Mouse (Mus musculus): ENCODE data around the gene Flt3. TPM values are rescaled to one million over a fixed set of nuclear protein-coding genes. Genes with fewer than 3 reads are reported as not detected.
A peak's percentile ranks its signal among the peaks of the same experiment; 100 is the strongest.

The Flt3 gene
- polyA plus RNA-seq, 1 experiment = 6.9 TPM

DNA sequence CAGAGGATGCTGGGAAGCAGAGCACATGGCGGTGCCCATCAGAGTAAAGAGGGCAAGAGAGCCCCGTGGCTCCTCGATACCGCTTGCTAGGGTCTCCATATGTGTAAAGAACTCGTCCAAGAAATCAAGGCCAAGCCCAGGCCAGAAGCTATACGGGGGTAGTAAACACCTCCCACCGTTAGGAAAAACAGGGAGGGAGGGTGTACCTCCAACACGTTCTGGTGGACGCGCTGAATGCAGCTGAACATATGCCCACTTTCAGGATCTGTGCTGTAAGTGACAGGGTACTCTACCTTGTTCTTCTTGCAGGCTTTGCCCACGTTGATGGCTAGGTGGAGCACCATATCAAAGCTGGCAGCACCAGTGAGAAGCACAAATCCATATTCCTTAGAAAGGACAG lies 74.4 kb downstream of the Flt3 start:
- no peak overlapping the region for H3K4me3 ChIP-seq (ENCODE audit: insufficient read depth, low read length)
- no peaks in the 10 kb centered on the region for H3K4me1 ChIP-seq (ENCODE audit: control insufficient read depth, insufficient read depth, low read length)
- no peak overlapping the region for H3K27ac ChIP-seq (ENCODE audit: insufficient read depth, low read length)
- TF ChIP-seq POLR2A (IDR thresholded peaks at IDR 0.05; ENCODE audit: extremely low read depth, insufficient read depth, low read length) (no peak), CTCF (IDR thresholded peaks at IDR 0.05; ENCODE audit: extremely low read depth, insufficient read depth, low read length) (no peak)

GRCm38 (mm10) chr5:147323237-147323917 lies 76.9 kb downstream of the Flt3 start:
- TF ChIP-seq POLR2A (IDR thresholded peaks at IDR 0.05; ENCODE audit: extremely low read depth, insufficient read depth, low read length) (no peak), CTCF (IDR thresholded peaks at IDR 0.05; ENCODE audit: extremely low read depth, insufficient read depth, low read length) (peak; percentile 76)
- no peaks in the 10 kb centered on the region for H3K4me1 ChIP-seq (ENCODE audit: control insufficient read depth, insufficient read depth, low read length)
- H3K27ac ChIP-seq (ENCODE audit: insufficient read depth, low read length) = no peak overlapping the region
- H3K4me3 ChIP-seq (ENCODE audit: insufficient read depth, low read length) = no peak overlapping the region

- Histone ChIP-seq H3K4me3 (ENCODE audit: insufficient read depth, low read length) (no peak within 1 kb of the TSS), H3K27ac (ENCODE audit: insufficient read depth, low read length) (no peak within 1 kb of the TSS), H3K4me1 (ENCODE audit: control insufficient read depth, insufficient read depth, low read length) (no peaks in the 10 kb centered on the region)
- TF ChIP-seq POLR2A (IDR thresholded peaks at IDR 0.05; ENCODE audit: extremely low read depth, insufficient read depth, low read length) = no peak
- no peak for TF ChIP-seq CTCF (IDR thresholded peaks at IDR 0.05; ENCODE audit: extremely low read depth, insufficient read depth, low read length)
These were observed 78.1 kb downstream of the Flt3 start, which contains the start of gene Urad for GRCm38 (mm10) chr5:147322183-147322582. Gene Urad (minus strand): TSS chr5:147322440.

GRCm38 (mm10) chr5:147319653-147320052 lies 80.6 kb downstream of the Flt3 start:
- no peaks in the 10 kb centered on the region for H3K4me1 ChIP-seq (ENCODE audit: control insufficient read depth, insufficient read depth, low read length)
- peak; percentile 88 for TF ChIP-seq CTCF (IDR thresholded peaks at IDR 0.05; ENCODE audit: extremely low read depth, insufficient read depth, low read length)
- TF ChIP-seq POLR2A (IDR thresholded peaks at IDR 0.05; ENCODE audit: extremely low read depth, insufficient read depth, low read length) = no peak
- no peak overlapping the region for H3K4me3 ChIP-seq (ENCODE audit: insufficient read depth, low read length)
- no peak overlapping the region for H3K27ac ChIP-seq (ENCODE audit: insufficient read depth, low read length)

GRCm38 (mm10) chr5:147317991-147318390 lies 82.3 kb downstream of the Flt3 start:
- TF ChIP-seq POLR2A (IDR thresholded peaks at IDR 0.05; ENCODE audit: extremely low read depth, insufficient read depth, low read length) = no peak
- TF ChIP-seq CTCF (IDR thresholded peaks at IDR 0.05; ENCODE audit: extremely low read depth, insufficient read depth, low read length) = no peak
- Histone ChIP-seq H3K4me3 (ENCODE audit: insufficient read depth, low read length) (no peak overlapping the region), H3K27ac (ENCODE audit: insufficient read depth, low read length) (no peak overlapping the region), H3K4me1 (ENCODE audit: control insufficient read depth, insufficient read depth, low read length) (no peaks in the 10 kb centered on the region)

GRCm38 (mm10) chr5:147317321-147317720 lies 83.0 kb downstream of the Flt3 start:
- Histone ChIP-seq H3K4me3 (ENCODE audit: insufficient read depth, low read length) (no peak overlapping the region), H3K27ac (ENCODE audit: insufficient read depth, low read length) (no peak overlapping the region), H3K4me1 (ENCODE audit: control insufficient read depth, insufficient read depth, low read length) (no peaks in the 10 kb centered on the region)
- no peak for TF ChIP-seq POLR2A (IDR thresholded peaks at IDR 0.05; ENCODE audit: extremely low read depth, insufficient read depth, low read length)
- no peak for TF ChIP-seq CTCF (IDR thresholded peaks at IDR 0.05; ENCODE audit: extremely low read depth, insufficient read depth, low read length)

GRCm38 (mm10) chr5:147315432-147316075 lies 84.7 kb downstream of the Flt3 start:
- no peak overlapping the region for H3K27ac ChIP-seq (ENCODE audit: insufficient read depth, low read length)
- TF ChIP-seq CTCF (IDR thresholded peaks at IDR 0.05; ENCODE audit: extremely low read depth, insufficient read depth, low read length) (no peak), POLR2A (IDR thresholded peaks at IDR 0.05; ENCODE audit: extremely low read depth, insufficient read depth, low read length) (no peak)
- H3K4me1 ChIP-seq (ENCODE audit: control insufficient read depth, insufficient read depth, low read length) = no peaks in the 10 kb centered on the region
- no peak overlapping the region for H3K4me3 ChIP-seq (ENCODE audit: insufficient read depth, low read length)

DNA sequence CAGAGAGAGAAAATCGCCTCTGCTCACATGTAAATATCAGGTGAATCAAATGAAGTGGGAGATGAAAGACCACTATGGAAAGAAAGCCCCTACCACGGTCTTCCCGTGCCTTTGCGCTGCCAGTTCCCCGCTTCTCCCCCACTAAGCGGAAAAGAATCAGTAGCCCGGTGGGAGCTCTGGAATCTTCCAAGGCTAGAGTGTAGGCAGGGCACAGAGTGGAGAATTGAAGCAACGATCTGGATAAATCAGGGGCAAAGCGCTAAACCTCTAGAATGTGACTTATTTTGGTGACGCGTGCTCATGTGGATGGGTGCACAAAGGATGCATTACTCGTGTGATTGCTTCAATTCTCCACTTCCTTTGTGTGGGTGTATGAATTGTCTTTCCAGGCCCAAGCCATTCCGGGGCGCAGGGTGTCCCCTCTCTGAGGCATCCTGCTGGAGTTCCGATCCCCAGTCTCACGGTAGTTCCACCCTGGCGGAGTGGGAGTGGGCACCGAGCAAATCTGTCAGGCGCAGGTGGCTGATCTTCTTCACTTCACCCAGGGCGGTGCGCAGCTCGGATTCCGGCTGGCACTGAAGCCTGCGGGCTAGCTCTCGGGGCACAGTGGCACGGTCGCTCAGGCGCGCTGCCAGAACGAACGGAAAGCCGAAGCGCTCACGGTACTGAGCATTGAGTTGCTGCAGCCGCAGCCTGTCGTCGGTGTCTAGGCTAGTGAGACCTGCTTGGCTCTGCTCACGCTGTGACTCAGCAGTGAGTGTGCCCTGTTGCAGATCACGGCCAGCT lies 85.5 kb downstream of the Flt3 start:
- no peaks in the 10 kb centered on the region for H3K4me1 ChIP-seq (ENCODE audit: control insufficient read depth, insufficient read depth, low read length)
- H3K4me3 ChIP-seq (ENCODE audit: insufficient read depth, low read length) = no peak overlapping the region
- TF ChIP-seq CTCF (IDR thresholded peaks at IDR 0.05; ENCODE audit: extremely low read depth, insufficient read depth, low read length) = no peak
- no peak for TF ChIP-seq POLR2A (IDR thresholded peaks at IDR 0.05; ENCODE audit: extremely low read depth, insufficient read depth, low read length)
- no peak overlapping the region for H3K27ac ChIP-seq (ENCODE audit: insufficient read depth, low read length)

DNA sequence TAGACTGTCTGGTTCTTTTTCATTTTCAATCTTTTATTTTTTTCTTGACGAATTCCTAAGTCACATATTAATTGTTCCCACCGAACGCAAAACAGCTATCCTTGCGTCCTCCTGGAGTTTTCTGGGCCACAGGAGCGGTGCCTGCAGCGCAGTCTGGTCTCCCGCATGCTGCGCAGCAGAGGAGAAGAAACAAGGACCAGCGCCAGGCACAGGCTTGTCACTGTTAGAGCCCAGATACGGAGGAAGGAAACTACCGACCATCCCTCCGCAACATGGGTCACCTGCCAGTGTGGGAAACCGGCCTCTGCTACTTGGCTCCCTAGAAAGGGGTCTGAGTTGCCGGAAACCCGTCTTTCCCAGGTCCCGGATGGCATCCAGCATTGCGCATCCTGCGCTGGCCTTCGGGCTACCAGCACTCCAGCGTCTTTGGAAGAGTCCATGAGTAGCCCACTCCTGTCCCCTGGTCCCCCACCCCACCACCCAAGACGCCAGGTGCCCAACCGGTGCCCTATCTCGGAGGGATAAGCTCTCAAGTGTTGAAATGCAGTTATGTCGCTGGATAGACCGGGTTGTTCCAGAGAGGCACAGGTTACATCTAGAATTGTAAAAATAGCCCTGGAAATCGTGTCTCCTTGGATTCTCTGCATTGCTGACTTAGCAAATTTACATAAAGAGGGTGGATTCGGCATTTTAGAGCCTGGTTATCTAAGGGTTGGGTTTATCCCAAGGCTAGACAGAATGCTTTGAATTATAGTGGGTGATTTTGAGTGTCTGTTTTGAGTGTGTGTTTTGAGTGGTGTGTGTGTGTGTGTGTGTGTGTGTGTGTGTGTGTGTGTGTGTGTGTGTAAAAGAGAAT lies 87.2 kb downstream of the Flt3 start:
- Histone ChIP-seq H3K4me1 (ENCODE audit: control insufficient read depth, insufficient read depth, low read length) (no peaks in the 10 kb centered on the region), H3K4me3 (ENCODE audit: insufficient read depth, low read length) (no peak overlapping the region), H3K27ac (ENCODE audit: insufficient read depth, low read length) (no peak overlapping the region)
- TF ChIP-seq CTCF (IDR thresholded peaks at IDR 0.05; ENCODE audit: extremely low read depth, insufficient read depth, low read length) = no peak
- TF ChIP-seq POLR2A (IDR thresholded peaks at IDR 0.05; ENCODE audit: extremely low read depth, insufficient read depth, low read length) = no peak

Measured in cortical plate, adult 2 months (tissue).